Mouse (Mus musculus): Measurements from ENCODE around the gene 2310009B15Rik. TPM values are rescaled to one million over a fixed set of nuclear protein-coding genes. Genes with fewer than 3 reads are reported as not detected.

Gene 2310009B15Rik
- polyA plus RNA-seq, 1 experiment = 38.6 TPM

DNA sequence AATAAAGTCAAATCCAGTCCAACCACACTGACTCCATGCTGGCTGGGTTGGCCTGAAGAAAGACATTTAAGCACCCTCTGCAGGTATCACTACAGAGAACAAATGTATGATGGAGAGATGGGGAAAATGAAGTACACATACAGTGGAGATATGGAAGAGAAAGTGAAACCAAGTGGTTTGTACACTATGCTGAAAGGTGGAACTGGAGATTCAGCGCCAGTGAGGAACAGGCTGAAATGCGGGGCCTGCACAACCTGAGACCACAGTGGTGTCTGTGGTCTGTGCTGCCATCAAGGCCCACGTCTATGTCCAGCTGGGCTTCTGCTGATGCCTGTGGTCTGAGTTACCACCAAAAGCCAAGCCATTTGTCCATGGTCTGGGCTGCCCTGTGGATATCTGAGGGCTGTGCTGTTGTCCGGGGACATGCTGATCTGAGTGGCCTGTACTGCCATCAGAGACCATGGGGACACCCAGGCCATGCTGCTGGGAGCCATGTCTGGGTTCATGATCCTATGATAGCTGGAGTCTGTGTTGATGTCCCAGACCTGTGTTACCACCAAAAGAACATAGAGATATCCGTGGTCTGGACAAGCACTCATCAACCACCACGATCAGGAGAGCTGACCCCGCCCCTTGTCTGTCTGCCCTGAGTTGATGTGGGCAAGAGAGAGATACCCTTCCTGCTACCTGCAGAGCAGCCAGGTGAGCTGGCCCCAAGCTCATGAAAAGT lies 34.2 kb downstream of the 2310009B15Rik start:
- TF ChIP-seq CTCF (IDR thresholded peaks at IDR 0.05; ENCODE audit: borderline replicate concordance, extremely low read depth, insufficient read depth, insufficient read length) (no peak), POLR2A (IDR thresholded peaks at IDR 0.05; ENCODE audit: borderline replicate concordance, extremely low read depth, insufficient read depth, insufficient read length, poor library complexity, severe bottlenecking) (no peak)
- DNase-seq (ENCODE audit: low read depth) = no peak

Other genes with a start within 250 kb of the 2310009B15Rik start
- 7.2 and 8.5 TPM in 2 replicates for gene Nek7, start 236.7 kb downstream of the 2310009B15Rik start, polyA plus RNA-seq (2012; rRNA removed)
- gene Lhx9, start 8.3 kb downstream of the 2310009B15Rik start, polyA plus RNA-seq (2012; rRNA removed) = 62.8 and 83.9 TPM in 2 replicates
- gene Dennd1b, start 106.6 kb upstream of the 2310009B15Rik start, polyA plus RNA-seq (2012; rRNA removed) = 4.8 and 7.2 TPM in 2 replicates

All from brain, embryonic 14.5 days (tissue).